Mouse (Mus musculus) inflammation-experienced regulatory T-cells, adult 16 weeks (primary cell): ENCODE measurements around the gene Hmces. TPM values are rescaled to one million over a fixed set of nuclear protein-coding genes. Genes with fewer than 3 reads are reported as not detected.

ENCODE experiments used
- polyA plus RNA-seq: library from polyadenylated mRNA; unstranded; fragments of 100-300 nt; shearing (Covaris generic); gene quantifications from one replicate; pipeline ENCODE4 v1.2.1, GENCODE M21; 2017

The Hmces gene
- 54.8 TPM for polyA plus RNA-seq

GRCm38 (mm10) chr6:87913661-87914325 is at the start of gene Hmces:
TSS of gene Hmces (plus strand) at chr6:87913935.

GRCm38 (mm10) chr6:87887594-87888233 is 26.0 kb upstream of the Hmces start, which contains the start of gene Copg1:
TSS of gene Copg1 (plus strand) at chr6:87887814.

GRCm38 (mm10) chr6:87981547-87982256 is 68.0 kb downstream of the Hmces start, which contains the start of gene H1fx:
TSS of gene H1fx (minus strand) at chr6:87981637.

Other genes with a start within 250 kb of the Hmces start
- gene Aplf, start 241.7 kb upstream of the Hmces start, polyA plus RNA-seq: 8.1 TPM
- 0.17 TPM for gene Efcc1, start 183.1 kb upstream of the Hmces start, polyA plus RNA-seq
- gene Gp9, start 135.9 kb upstream of the Hmces start, polyA plus RNA-seq: 0.34 TPM
- gene Rab43, start 101.8 kb upstream of the Hmces start, polyA plus RNA-seq: 16.7 TPM
- 11.5 TPM for gene Gm45140, start 78.1 kb upstream of the Hmces start, polyA plus RNA-seq
- gene Isy1, start 75.1 kb upstream of the Hmces start, polyA plus RNA-seq: 84.3 TPM
- 1,241 TPM for gene Cnbp, start 62.8 kb upstream of the Hmces start, polyA plus RNA-seq
- gene Copg1, start 26.1 kb upstream of the Hmces start, polyA plus RNA-seq: 195 TPM
- not detected for gene H1fx, start 67.7 kb downstream of the Hmces start, polyA plus RNA-seq
- gene Rab7, start 131.3 kb downstream of the Hmces start, polyA plus RNA-seq: 318 TPM
- gene Rpn1, start 170.5 kb downstream of the Hmces start, polyA plus RNA-seq: 296 TPM